Mouse (Mus musculus) bone marrow macrophage, adult 2 months (primary cell): ENCODE measurements at regions not wholly inside any gene's neighbourhood (a gene's known extent, or its start where the extent isn't known, plus 50 kb on each side); places are given as distances from the start of the nearest gene placed in this dataset.

Experiments
- CTCF ChIP-seq: IDR thresholded peaks from 2 replicates; pipeline ENCODE4 v1.5.1; 2012; ENCODE audit warnings: low read depth, mild to moderate bottlenecking, low read length, moderate library complexity
- POLR2A ChIP-seq: IDR thresholded peaks from 2 replicates; pipeline ENCODE4 v1.6.1; 2012; ENCODE audit warnings: mild to moderate bottlenecking, low read depth, low read length, borderline replicate concordance

DNA sequence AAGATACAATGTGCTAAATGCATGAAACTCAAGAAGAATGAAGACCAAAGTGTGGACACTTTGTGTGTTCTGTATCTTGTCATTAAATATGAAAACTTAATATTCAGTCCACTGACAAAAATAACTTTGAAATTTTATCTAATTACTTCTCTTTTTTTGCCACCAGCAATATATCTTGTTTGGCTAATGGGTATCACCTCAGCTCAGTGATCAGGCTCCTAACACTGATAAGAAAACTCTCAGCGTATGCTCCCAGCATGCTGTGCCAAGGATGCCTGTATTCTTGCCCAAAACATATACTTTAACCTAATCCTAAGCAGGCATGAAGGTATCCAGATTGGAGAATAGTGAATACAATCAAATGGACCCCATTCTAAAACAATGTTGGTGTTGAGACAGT is 53.3 kb upstream of the Ptpn12 start:
- TF ChIP-seq POLR2A = no peak
- TF ChIP-seq CTCF = no peak
